Mouse (Mus musculus) liver, postnatal 0 days (tissue): Measurements from ENCODE around the gene Cflar.

Experiments
- CTCF ChIP-seq: sonication (generic); IDR thresholded peaks from 2 replicates; pipeline ENCODE4 v1.5.1; 2016; ENCODE audit warnings: antibody characterized with exemption, low read depth
- EP300 ChIP-seq: IDR thresholded peaks from 2 replicates; pipeline ENCODE4 v1.6.1; 2016; ENCODE audit warnings: antibody characterized with exemption, low read depth, mild to moderate bottlenecking

DNA sequence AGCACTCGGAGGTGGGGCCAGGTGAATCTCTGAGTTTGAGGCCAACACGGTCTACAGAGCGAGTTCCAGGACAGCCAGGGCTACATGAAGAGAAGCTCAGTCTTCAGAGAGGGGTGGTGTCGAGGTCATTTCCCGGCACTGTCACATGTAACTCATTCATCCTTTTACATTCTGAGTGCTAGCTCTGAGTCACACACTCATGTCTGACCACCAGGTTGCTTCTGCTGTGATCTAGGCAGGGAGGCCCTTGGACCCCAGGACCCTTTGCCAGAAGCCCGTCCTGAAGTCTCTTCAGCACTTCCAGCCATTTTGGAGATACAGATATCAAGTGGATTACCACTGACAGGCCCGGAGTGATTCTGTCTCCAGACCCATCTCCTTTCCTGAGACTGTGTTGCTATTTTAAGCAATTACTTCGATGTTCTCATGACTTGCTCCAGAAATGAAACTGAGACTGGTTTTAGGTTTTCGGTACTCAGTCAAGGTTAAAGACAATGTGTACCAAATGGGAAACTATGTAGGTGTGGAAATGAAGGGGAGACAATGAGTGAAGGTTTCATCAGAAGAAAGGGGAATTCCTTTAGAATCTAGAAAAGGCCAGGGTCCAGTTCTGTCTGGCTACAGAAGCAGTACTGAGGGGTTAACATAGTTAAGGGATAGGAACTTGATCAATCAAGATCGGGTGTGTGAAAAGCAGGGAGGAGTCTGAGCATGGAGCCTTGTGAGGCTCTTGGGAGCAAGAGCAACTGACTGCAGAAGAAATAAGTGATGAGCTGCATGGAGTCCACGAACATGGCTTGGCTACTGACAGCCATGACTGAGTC lies 11.0 kb downstream of the Cflar start:
- TF ChIP-seq EP300: no peak
- no peak for TF ChIP-seq CTCF
